Mouse (Mus musculus): Measurements from ENCODE around the gene Zfp710.

Gene Zfp710

GRCm38 (mm10) chr7:80090191-80091003, 65.8 kb downstream of the Zfp710 start:
- H3K9me3 ChIP-seq (ENCODE audit: low read length) = no peaks in the 10 kb centered on the region
- peaks cover 94% of the 10 kb centered on the region for H3K4me1 ChIP-seq (replicated peaks; ENCODE audit: low read depth, low read length)
- TF ChIP-seq POU5F1 (IDR thresholded peaks at IDR 0.05; ENCODE audit: borderline replicate concordance, low read length) (no peak), CTCF (conservative IDR thresholded peaks at IDR 0.05; ENCODE audit: low read length) (no peak), NANOG (IDR thresholded peaks at IDR 0.05; ENCODE audit: borderline replicate concordance, low read length) (no peak)
- H3K4me3 ChIP-seq (replicated peaks; ENCODE audit: low read length) = peak overlapping the region; percentile 10; the same call in 1 of the 2 replicates
- H3K36me3 ChIP-seq (ENCODE audit: insufficient read depth, low read length) = peaks cover 99% of the 10 kb centered on the region
- H3K27me3 ChIP-seq (ENCODE audit: insufficient read depth, low read length) = no peaks in the 10 kb centered on the region

DNA sequence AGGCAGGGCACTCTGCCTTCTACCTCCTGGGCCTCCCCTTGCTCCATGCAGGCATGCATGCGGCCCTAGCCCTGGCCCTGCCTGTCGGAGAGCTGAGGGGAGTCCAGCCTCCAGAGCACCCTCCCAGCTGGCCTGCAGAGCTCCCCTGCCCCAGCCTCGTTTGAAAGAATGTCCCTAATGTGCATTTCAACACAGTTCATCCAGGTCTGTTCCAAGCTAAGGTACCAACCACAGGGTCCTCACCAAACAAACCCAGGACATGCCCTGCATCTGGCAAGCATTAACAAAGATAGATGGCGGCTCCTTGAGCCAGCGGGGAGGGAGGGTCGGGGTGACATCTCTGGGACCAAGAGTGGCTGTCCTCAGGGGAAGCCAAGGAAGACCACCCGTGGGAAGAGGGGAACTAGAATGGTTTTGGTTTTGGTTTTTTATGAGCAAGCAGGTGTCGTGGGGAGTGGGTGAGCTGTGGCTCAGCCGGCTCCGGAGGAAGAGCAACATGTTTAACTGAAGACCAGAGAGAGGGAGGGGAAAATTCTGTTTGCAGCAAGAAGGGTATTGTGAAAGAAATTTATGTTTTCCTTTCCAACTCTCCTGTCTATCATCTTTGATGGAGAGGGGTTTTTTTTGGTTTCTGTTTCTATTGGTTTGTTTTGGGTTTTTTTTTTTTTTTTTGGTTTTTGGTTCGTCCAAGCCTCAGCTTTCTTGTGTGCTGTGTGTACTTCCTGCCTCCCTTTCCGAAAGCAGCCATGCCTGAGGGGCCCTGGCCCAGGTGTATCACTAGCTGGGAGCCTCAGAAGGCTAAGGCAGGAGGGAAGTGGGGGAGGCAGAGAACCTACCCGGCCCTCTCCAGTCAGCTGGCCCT, 66.6 kb downstream of the Zfp710 start:
- Histone ChIP-seq H3K27me3 (ENCODE audit: insufficient read depth, low read length) (no peaks in the 10 kb centered on the region), H3K4me1 (replicated peaks; ENCODE audit: low read depth, low read length) (peaks cover 94% of the 10 kb centered on the region), H3K36me3 (ENCODE audit: insufficient read depth, low read length) (peaks cover 99% of the 10 kb centered on the region), H3K9me3 (ENCODE audit: low read length) (no peaks in the 10 kb centered on the region), H3K4me3 (replicated peaks; ENCODE audit: low read length) (peak overlapping the region; percentile 10; the same call in 1 of the 2 replicates)
- TF ChIP-seq POU5F1 (IDR thresholded peaks at IDR 0.05; ENCODE audit: borderline replicate concordance, low read length) (no peak), NANOG (IDR thresholded peaks at IDR 0.05; ENCODE audit: borderline replicate concordance, low read length) (no peak), CTCF (conservative IDR thresholded peaks at IDR 0.05; ENCODE audit: low read length) (no peak)

GRCm38 (mm10) chr7:80091866-80092210, 67.2 kb downstream of the Zfp710 start:
- peaks cover 99% of the 10 kb centered on the region for H3K36me3 ChIP-seq (ENCODE audit: insufficient read depth, low read length)
- peaks cover 94% of the 10 kb centered on the region for H3K4me1 ChIP-seq (replicated peaks; ENCODE audit: low read depth, low read length)
- H3K27me3 ChIP-seq (ENCODE audit: insufficient read depth, low read length) = no peaks in the 10 kb centered on the region
- no peak for TF ChIP-seq POU5F1 (IDR thresholded peaks at IDR 0.05; ENCODE audit: borderline replicate concordance, low read length)
- TF ChIP-seq NANOG (IDR thresholded peaks at IDR 0.05; ENCODE audit: borderline replicate concordance, low read length) = no peak
- TF ChIP-seq CTCF (conservative IDR thresholded peaks at IDR 0.05; ENCODE audit: low read length) = no peak
- H3K9me3 ChIP-seq (ENCODE audit: low read length) = no peaks in the 10 kb centered on the region
- H3K4me3 ChIP-seq (replicated peaks; ENCODE audit: low read length) = no peak overlapping the region; the same call in 1 of the 2 replicates

GRCm38 (mm10) chr7:80092351-80093046, 67.9 kb downstream of the Zfp710 start:
- H3K36me3 ChIP-seq (ENCODE audit: insufficient read depth, low read length) = peaks cover 99% of the 10 kb centered on the region
- no peak for TF ChIP-seq CTCF (conservative IDR thresholded peaks at IDR 0.05; ENCODE audit: low read length)
- TF ChIP-seq POU5F1 (IDR thresholded peaks at IDR 0.05; ENCODE audit: borderline replicate concordance, low read length) = no peak
- TF ChIP-seq NANOG (IDR thresholded peaks at IDR 0.05; ENCODE audit: borderline replicate concordance, low read length) = no peak
- H3K4me3 ChIP-seq (replicated peaks; ENCODE audit: low read length) = no peak overlapping the region; the same call in 1 of the 2 replicates
- peaks cover 93% of the 10 kb centered on the region for H3K4me1 ChIP-seq (replicated peaks; ENCODE audit: low read depth, low read length)
- H3K9me3 ChIP-seq (ENCODE audit: low read length) = no peaks in the 10 kb centered on the region
- H3K27me3 ChIP-seq (ENCODE audit: insufficient read depth, low read length) = no peaks in the 10 kb centered on the region

GRCm38 (mm10) chr7:80094481-80094880, 69.9 kb downstream of the Zfp710 start:
- H3K27me3 ChIP-seq (ENCODE audit: insufficient read depth, low read length) = no peaks in the 10 kb centered on the region
- no peak overlapping the region for H3K4me3 ChIP-seq (replicated peaks; ENCODE audit: low read length)
- H3K4me1 ChIP-seq (replicated peaks; ENCODE audit: low read depth, low read length) = peaks cover 96% of the 10 kb centered on the region
- TF ChIP-seq CTCF (conservative IDR thresholded peaks at IDR 0.05; ENCODE audit: low read length) (no peak), POU5F1 (IDR thresholded peaks at IDR 0.05; ENCODE audit: borderline replicate concordance, low read length) (no peak), NANOG (IDR thresholded peaks at IDR 0.05; ENCODE audit: borderline replicate concordance, low read length) (no peak)
- H3K9me3 ChIP-seq (ENCODE audit: low read length) = no peaks in the 10 kb centered on the region
- H3K36me3 ChIP-seq (ENCODE audit: insufficient read depth, low read length) = peaks cover 99% of the 10 kb centered on the region

GRCm38 (mm10) chr7:80095598-80096309, 71.1 kb downstream of the Zfp710 start:
- Histone ChIP-seq H3K27me3 (ENCODE audit: insufficient read depth, low read length) (no peaks in the 10 kb centered on the region), H3K9me3 (ENCODE audit: low read length) (no peaks in the 10 kb centered on the region), H3K36me3 (ENCODE audit: insufficient read depth, low read length) (peaks cover 99% of the 10 kb centered on the region), H3K4me3 (replicated peaks; ENCODE audit: low read length) (0 out of 2 replicates have a peak overlapping the region, but pooled peaks have one; percentile 37), H3K4me1 (replicated peaks; ENCODE audit: low read depth, low read length) (peaks cover 87% of the 10 kb centered on the region)
- TF ChIP-seq POU5F1 (IDR thresholded peaks at IDR 0.05; ENCODE audit: borderline replicate concordance, low read length) (no peak), NANOG (IDR thresholded peaks at IDR 0.05; ENCODE audit: borderline replicate concordance, low read length) (no peak), CTCF (conservative IDR thresholded peaks at IDR 0.05; ENCODE audit: low read length) (no peak)

DNA sequence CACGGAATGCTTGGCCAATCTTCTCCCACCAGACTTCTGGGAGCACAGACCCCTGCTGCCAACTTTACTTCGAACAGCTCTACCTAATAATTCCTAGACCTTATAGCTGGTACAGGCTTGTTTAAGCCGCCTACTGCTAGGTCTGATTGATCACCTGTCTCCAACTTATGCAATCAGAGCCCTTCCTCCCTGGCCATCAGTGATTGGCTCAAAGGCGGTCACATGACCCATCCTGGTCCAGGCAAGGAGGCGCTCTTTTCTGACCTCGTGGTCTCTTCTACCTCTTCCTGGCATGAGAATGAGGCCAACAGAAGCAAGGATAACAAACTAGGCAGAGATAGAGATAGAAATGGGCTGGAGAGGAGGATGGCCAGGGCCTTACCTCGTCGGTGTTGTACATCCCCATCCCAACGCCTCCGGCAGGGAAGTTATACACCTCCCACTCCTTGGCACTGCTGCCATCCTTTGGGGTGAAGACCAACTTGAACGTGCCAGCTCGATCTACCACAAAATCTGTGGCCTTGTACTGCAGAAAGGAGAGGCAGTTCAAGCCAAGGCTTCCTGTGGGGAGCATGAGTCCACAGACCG, 73.9 kb downstream of the Zfp710 start:
- TF ChIP-seq NANOG (IDR thresholded peaks at IDR 0.05; ENCODE audit: borderline replicate concordance, low read length) (peak; percentile 12; the same call in 1 of the 2 replicates), CTCF (conservative IDR thresholded peaks at IDR 0.05; ENCODE audit: low read length) (no peak), POU5F1 (IDR thresholded peaks at IDR 0.05; ENCODE audit: borderline replicate concordance, low read length) (no peak)
- H3K27me3 ChIP-seq (ENCODE audit: insufficient read depth, low read length) = no peaks in the 10 kb centered on the region
- peak overlapping the region; percentile 52 for H3K4me3 ChIP-seq (replicated peaks; ENCODE audit: low read length)
- H3K36me3 ChIP-seq (ENCODE audit: insufficient read depth, low read length) = peaks cover 100% of the 10 kb centered on the region
- H3K4me1 ChIP-seq (replicated peaks; ENCODE audit: low read depth, low read length) = peaks cover 72% of the 10 kb centered on the region
- no peaks in the 10 kb centered on the region for H3K9me3 ChIP-seq (ENCODE audit: low read length)

All from E14TG2a.4 (cell line).